Mouse (Mus musculus) brain, embryonic 18.5 days (tissue): ENCODE data around the gene Fam98a.

Experiments used
- DNase-seq: peaks from one replicate; pipeline ENCODE4 v3.0.0-alpha.2; 2012; ENCODE audit warnings: low read depth, low spot score

Gene Fam98a

DNA sequence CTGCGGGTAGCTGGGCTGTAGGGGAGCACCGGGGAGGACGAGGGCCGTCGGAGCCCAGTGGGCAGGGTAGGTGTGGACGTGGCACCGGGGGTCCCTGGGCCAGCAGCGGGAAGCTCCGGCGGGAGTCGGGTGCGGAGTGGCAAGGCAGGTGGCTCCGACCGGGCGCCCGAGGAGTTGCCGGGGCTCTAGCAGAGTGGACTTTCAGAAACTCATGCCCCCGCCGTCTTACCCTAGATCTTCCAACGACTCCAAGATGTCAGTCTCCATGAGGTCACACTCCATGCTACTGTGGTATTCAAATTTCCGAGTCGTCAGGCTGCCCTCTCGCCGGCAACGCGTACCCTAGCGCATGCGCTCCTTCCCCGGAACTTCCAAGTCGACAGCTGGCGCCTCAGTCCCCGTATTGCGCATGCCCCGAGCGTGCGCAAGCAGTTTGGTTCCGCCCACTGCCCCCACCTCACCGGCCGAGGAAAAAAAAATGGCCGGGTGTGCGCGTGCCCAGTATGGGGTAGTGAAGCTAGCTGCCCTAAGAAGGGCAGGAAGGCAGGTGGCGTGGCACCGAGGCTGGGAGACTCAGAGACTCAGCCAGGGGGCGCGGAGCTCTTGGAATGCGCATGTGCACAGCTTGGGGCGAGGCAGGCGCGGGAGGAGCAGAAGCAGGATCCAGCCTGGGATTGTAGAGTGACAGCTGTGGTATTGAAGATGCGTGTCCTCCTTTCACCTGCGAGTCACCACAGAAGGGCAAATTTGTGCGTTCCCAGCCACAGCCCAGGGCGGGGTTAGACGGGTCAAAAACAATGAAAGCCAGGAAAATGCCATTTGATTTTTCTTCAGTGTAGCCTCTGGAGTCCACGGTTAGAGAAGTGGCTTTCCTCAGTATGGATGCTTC, at the start of gene Fam98a:
Gene Fam98a (minus strand): TSS at position 435 of the 889 bp plus-strand sequence.
- peak; percentile 99 for DNase-seq

DNA sequence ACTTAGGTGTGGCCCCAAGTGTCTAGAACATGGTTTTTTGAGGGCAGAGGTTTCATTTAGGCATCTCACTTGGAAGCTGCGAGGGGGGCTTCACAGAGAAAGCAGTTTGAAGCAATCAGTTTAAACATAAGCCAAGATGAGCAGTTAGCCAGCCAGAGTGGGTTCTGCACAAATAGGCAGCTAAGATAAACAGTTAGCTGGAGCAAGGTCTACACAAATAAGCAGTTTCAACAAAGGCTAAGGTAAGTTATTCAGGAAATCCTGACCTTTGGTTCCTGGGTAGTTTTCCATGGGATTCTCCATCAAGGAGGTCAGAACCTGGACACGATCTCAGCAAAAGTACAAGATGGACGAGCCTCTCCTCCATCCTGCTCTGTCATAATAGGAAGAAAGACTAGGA, 46.9 kb upstream of the Fam98a start:
- no peak for DNase-seq

DNA sequence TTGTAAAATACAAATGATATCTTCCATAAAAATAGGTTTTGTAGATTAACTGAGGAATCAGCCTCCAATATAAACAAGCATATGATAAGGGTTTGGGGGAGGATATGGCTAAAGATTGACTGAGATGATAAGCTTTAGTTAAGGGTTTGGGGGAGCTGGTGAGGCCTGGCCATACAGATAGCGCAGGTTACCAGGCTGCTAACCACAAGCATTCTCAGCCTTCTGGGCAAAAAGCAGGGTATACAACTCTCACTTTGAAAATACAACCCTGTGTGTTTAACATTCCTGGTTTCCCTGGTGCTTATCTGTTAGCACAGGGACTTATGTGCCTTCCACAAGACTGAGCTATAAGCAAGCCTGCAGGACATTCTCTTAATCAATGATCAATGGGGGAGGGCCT, 31.0 kb upstream of the Fam98a start:
- DNase-seq = no peak

- DNase-seq = no peak
These were observed 23.9 kb upstream of the Fam98a start for GRCm38 (mm10) chr17:75575608-75576007.

DNA sequence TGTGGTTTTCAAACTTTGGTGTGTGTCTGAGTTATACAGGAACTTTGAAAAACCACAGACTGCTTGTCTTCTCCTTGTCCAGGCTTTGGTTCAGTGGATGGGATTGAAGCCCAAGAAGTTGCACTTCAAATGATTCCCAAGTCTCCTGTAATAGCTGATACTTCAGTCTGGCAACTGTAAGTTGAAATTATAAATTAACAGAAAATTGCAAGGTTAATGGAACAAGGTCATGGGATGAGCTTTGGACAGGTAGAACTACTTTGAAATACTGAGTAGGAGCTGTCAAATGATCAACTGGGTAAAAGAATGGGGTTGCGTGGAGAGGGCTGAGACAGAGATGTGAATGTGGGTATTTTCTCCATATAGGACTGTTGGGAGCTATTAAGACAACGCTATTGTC, 6.3 kb upstream of the Fam98a start:
- no peak for DNase-seq

GRCm38 (mm10) chr17:75557031-75557430, 5.3 kb upstream of the Fam98a start:
- DNase-seq = no peak

- no peak for DNase-seq
These were observed 854 bp downstream of the Fam98a start for GRCm38 (mm10) chr17:75550771-75551413.

DNA sequence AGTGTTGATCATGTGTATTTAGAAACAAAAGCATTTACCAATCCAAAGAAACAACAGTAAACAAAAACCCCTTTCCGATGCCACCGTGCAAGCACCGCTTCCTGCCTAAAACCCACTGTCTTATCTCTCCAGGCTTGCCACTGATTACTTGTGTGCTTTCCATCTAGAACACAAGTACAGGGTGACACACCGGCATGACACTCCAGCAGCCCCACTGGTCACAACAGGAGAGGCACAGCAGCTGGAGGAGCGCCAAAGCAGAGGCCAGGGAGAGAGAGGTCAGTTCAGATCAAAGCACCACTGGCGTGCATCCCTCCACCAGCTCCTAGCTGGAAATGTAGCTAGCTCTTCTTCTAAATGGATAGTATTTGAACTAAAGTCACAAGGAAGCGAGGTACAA, 7.5 kb downstream of the Fam98a start:
- DNase-seq = no peak

DNA sequence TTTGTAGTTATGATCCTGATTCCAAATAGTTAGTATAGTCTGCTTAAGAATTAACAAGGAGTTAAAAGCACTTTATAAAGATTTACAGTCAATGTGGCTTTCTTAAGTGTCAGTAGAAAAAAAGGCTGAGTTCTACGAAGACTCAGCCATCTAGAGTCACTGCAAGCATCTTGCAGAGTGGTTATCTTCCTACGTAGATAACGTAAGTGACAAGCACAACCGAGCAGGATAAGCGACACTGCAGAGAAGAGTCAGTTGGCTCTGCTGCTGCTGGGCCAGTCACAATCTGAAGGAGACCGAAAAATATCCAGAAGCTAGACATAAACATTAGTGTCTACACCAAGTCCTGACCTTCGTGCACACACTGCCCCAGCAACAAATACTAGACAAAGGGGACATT, 8.3 kb downstream of the Fam98a start:
- no peak for DNase-seq

DNA sequence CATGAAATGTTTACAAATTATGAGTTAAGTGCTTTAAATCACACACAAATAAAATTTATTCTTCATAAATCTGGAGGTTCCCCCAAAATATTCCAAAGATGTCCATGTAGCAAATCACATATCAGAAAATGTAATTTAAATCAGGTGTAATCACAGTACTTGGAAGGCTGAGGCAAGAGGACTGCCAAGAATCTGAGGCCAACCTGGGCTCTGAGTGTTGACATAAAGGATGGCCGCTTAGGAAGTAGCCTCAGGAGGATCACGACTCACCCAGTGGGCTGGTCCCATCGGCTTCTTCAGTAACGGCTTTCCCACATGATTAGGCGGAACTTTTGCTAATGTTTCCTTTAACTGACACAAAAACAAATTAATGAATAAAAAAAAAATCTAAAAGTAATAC, 11.9 kb downstream of the Fam98a start:
- no peak for DNase-seq

DNA sequence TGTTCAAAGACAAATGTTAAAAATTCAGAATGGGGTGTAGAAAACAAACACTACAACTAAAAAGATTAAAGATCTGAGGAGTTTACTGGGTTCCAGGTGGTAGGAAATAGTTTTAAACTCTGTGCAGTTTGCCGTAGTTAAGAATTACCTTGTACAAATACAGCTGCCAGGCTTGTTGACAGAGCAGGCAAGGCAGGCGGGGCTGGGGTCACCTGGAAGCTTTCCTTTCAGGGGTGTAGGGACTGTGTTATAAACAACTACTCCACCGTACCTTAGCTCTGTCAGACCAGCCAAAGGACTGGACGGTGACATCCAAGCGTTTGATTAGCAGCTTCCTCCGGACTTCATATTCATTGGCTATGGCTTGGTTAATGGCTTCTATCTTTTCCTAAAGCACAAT, 12.6 kb downstream of the Fam98a start:
- no peak for DNase-seq

DNA sequence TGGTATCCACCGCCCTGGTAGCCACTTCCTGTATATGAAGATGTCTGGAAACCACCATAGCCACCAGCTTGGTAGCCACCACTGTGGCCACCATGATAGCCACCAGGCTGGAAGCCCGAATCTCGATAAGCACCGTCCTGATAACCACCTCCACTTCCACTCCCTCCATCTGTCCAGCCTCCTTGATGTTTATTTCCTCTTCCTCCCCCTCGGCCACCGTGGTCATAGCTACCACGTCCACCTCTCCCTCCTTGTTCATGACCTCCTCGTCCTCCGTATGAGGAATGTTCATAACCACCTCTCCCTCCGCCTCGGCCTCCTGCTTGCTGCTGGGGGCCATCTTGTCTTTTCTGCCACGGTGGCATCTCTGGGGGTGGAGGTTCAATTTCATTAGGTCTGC, 13.3 kb downstream of the Fam98a start:
- DNase-seq = no peak

GRCm38 (mm10) chr17:75537050-75537445, 14.7 kb downstream of the Fam98a start:
- DNase-seq = no peak

- DNase-seq = peak; percentile 32
These were observed 15.2 kb downstream of the Fam98a start for GRCm38 (mm10) chr17:75536396-75537049.

- DNase-seq = no peak
These were observed 16.1 kb downstream of the Fam98a start for GRCm38 (mm10) chr17:75535612-75536011.

DNA sequence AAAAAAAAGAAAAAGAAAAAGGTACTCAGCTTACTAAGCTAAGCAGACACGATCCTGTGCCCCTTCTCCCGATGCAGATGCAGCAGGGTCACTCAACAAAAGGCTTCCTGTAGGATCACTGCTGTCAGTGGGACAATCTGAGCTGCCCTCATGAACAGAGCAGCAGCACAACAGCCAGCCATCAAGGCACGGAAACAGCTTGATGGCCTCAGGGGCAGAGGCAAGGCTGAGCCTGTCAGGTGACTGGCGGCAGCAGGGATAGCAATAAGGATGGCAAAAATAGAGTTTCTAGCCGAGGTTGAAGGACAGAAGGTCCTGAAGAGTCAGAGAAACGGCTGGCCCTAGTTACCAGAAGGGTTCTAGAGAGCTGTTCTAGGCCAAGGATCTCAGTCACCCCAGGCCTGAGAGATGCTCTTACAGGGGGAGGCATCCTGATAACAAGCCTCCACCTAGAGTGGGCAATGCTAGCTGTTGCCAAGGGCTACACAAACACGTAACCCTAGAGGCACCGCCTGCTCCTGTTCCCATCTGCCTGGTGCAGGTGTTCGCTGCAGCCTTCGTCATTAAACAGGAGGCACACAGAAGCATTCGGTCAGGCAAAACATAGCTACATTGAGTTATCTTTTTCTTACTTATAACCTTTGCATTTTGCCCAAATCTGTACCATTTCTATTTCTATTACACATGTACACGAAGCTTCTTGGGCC, 17.3 kb downstream of the Fam98a start:
- no peak for DNase-seq

DNA sequence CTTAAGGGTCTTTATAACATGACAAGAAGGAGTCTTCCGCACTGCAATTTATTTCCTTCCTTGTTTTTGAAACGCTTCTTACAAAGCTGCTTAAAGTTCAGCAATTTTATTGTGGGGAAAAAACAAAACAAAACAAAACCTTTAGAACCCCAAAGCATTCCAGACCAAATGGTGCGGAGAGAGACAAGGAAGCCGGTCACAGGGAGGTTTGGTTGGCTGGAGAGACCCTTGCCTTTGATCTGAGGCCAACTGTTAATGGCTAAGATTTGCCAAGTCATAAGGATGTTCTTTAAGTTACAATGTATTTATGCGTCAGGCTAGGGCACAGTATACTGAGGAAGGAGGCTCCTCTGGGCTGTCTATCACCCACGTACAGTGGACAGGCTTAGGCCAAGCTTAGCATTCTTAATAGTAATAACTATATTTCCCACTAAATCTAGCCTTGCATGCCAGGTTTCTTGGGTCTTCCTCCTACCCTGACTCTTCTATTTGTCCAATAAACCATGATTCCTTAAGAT, 19.2 kb downstream of the Fam98a start:
- no peak for DNase-seq

DNA sequence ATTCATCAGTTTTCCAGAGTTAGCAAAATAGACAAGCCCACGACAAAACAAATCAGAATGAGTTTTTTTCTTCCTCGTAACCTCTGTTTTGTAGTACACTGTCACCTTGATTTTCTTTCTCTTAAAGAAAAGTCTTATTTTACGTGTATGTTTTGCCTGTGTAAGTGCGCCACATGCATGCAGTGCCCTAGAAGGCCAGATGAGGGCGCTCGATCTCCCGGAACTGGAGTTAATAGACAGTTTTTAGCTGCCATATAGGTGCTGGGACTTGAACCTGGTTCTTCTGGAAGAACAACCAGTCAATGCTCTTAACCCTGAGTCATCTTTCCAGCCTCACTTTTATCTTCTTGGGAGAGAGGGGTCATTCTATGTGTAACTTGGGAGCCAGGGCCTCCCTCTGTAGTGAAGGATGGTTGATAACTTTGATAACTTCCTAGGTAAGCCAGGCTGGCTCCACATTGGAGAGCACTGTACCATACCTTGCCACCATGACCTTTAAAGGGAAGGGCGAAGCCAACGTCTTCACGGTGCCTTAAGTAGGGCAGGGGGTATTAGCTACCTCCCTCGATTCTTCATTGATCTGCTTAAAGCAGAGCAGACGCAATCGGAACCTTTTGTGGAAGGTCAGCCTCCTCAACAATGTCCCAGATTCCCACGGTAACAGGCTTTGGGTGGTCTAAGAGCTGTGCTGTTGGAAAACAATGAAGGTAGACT, 22.4 kb downstream of the Fam98a start:
- DNase-seq = no peak

DNA sequence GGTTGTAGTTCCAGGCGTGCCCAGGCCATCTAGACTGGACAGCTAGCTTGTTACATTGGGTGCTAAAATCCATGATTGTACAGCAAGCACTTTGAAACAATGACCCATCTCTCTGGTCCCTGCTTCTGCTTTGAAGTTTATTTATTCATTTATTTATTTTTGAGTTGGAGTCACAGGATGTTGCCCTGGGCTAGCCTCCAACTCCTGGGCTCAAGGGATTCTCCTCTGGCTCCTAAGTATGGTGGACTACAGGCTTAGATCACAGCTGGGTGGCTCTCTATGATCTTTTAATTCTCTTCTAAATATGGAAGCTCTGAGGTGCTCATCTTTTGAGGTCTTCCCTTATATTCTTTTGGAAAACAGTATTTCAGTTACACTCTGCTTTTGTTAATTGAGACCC, 25.3 kb downstream of the Fam98a start:
- no peak for DNase-seq

- DNase-seq = no peak
These were observed 27.9 kb downstream of the Fam98a start for GRCm38 (mm10) chr17:75523812-75524211.
